Mouse (Mus musculus) testis, postnatal 14 days (tissue): Measurements from ENCODE around the gene Ugt1a1.
A peak's percentile ranks its signal among the peaks of the same experiment; 100 is the strongest.
"Not testable (repeated sequence)": the region's sequence is repeated elsewhere in the genome, so short reads cannot be mapped to it uniquely, and the experiment has no call there.

Experiments
- DNase-seq: peaks from one replicate; pipeline ENCODE4 v3.0.0; 2021; ENCODE audit warnings: low spot score

Ugt1a1 gene

GRCm38 (mm10) chr1:88218591-88218990 is 6.8 kb downstream of the Ugt1a1 start:
- DNase-seq, result no peak

GRCm38 (mm10) chr1:88219054-88219453 is 7.3 kb downstream of the Ugt1a1 start:
- no peak for DNase-seq

GRCm38 (mm10) chr1:88220336-88220735 is 8.6 kb downstream of the Ugt1a1 start:
- no peak for DNase-seq

- no peak for DNase-seq
Observed at GRCm38 (mm10) chr1:88222216-88222615, 10.5 kb downstream of the Ugt1a1 start.

- DNase-seq, result peak; percentile 12
Observed at GRCm38 (mm10) chr1:88223011-88223515, 11.3 kb downstream of the Ugt1a1 start.

- DNase-seq, result peak; percentile 18
Observed at GRCm38 (mm10) chr1:88223591-88223990, 11.8 kb downstream of the Ugt1a1 start.

GRCm38 (mm10) chr1:88224029-88224776 is 12.4 kb downstream of the Ugt1a1 start:
- peak; percentile 24 for DNase-seq

- not testable (repeated sequence) for DNase-seq
Observed at GRCm38 (mm10) chr1:88225301-88225700, 13.5 kb downstream of the Ugt1a1 start.

GRCm38 (mm10) chr1:88225741-88226140 is 14.0 kb downstream of the Ugt1a1 start:
- DNase-seq, result no peak

- peak; percentile 8 for DNase-seq
Observed at GRCm38 (mm10) chr1:88226670-88227379, 15.1 kb downstream of the Ugt1a1 start, which contains the start of gene Mroh2a. Gene Mroh2a (plus strand): TSS chr1:88226986.

- no peak for DNase-seq
Observed at GRCm38 (mm10) chr1:88227482-88227881, 15.7 kb downstream of the Ugt1a1 start.

- DNase-seq, result no peak
Observed at GRCm38 (mm10) chr1:88228121-88228520, 16.4 kb downstream of the Ugt1a1 start.

GRCm38 (mm10) chr1:88229566-88229965 is 17.8 kb downstream of the Ugt1a1 start:
- DNase-seq, result no peak

- DNase-seq, result no peak
Observed at GRCm38 (mm10) chr1:88229986-88230385, 18.2 kb downstream of the Ugt1a1 start.

GRCm38 (mm10) chr1:88230421-88230820 is 18.7 kb downstream of the Ugt1a1 start:
- no peak for DNase-seq

- no peak for DNase-seq
Observed at GRCm38 (mm10) chr1:88230981-88231802, 19.4 kb downstream of the Ugt1a1 start.

- no peak for DNase-seq
Observed at GRCm38 (mm10) chr1:88231803-88232499, 20.2 kb downstream of the Ugt1a1 start.

- DNase-seq, result no peak
Observed at GRCm38 (mm10) chr1:88232664-88233380, 21.1 kb downstream of the Ugt1a1 start.

- no peak for DNase-seq
Observed at GRCm38 (mm10) chr1:88233421-88234247, 21.9 kb downstream of the Ugt1a1 start.

GRCm38 (mm10) chr1:88234248-88234610 is 22.5 kb downstream of the Ugt1a1 start:
- no peak for DNase-seq
